Mouse (Mus musculus) embryo, embryonic 9.5 days (tissue): ENCODE measurements around the gene Sh2d1b2.
"Not testable (repeated sequence)": the region's sequence is repeated elsewhere in the genome, so short reads cannot be mapped to it uniquely, and the experiment has no call there.

Experiments
- DNase-seq: peaks from one replicate; pipeline ENCODE4 v3.0.0-alpha.2; 2017; ENCODE audit errors: extremely low spot score

Gene Sh2d1b2

DNA sequence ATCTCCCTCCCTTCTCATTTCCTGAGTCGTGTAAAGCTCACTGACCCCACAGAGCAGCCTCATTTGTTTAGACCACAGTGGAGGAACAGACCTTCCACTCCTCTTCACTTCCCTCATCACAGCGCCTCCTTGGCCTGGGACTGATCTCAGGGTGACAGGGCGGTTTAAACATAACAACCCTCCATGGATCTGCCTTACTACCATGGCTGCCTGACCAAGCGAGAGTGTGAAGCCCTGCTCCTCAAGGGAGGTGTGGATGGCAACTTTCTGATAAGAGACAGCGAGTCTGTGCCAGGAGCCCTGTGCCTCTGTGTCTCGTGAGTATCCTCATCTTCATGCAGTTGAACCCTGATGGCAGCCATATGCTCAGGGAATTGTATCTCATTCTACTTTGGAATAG is at the start of gene Sh2d1b2:
Sh2d1b2 (plus strand) TSS at position 62 of the 400 bp plus-strand sequence.
- DNase-seq: not testable (repeated sequence)

DNA sequence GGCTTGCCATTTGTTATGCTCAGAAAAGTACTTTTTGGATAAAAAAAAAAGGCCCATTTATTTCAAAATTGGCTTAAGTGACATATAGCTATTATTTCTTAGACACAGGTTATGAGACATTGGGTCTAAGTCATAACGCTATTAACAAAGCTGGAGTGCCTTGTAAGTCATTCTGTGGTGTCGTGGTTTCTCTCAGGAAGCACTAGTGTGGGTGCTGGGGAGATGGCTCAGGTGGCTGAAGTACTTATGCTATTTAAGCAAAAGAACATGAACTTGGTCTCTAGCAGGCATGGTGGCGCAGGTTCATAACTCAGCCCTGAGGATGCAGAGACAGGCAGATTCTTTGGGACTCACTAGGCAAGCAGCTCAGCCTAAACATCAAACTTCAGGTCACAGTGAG is 47.4 kb upstream of the Sh2d1b2 start:
- no peak for DNase-seq

GRCm38 (mm10) chr1:170186531-170186930 is 46.0 kb upstream of the Sh2d1b2 start:
- no peak for DNase-seq

DNA sequence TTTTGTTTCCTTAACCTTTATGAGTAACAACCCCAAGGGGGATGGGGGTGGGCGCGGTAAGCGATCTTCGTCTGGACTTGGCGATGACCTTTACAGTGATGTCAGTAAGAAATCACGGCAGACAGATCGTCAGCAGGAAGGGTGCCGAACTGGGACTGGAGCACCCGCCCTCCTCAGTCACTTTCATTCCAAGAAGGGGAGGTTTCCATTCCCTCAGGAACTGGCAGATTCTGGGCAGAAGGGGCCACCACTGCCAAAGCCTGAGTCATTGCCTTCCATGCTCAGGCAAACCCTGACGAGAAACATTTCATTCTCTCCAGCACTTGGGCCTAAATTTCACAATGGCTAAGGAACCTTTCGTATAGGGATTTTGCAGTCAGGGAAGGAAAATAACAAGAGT is 43.9 kb upstream of the Sh2d1b2 start:
- DNase-seq: no peak

DNA sequence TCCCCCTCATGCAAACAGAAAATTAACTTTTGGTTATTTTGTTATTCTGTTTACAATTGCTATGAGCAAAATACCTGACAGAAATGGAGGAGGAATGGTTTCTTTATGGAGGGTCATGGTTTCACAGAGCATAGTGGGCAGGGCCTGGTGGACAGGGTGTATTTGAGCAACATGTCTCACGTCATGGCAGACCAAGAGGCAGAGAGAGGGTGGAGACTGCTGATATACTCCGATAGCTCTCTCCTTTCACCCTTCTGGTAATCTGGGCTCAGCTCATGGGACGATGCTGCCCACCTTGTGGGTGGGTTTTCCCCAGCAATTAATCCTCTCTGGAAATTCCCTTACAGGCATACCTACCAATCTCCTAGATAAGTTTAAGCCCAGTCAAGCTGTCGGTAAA is 42.3 kb upstream of the Sh2d1b2 start:
- no peak for DNase-seq

- DNase-seq: no peak
Measured at GRCm38 (mm10) chr1:170191925-170192324, 40.6 kb upstream of the Sh2d1b2 start.

GRCm38 (mm10) chr1:170196211-170196610 is 36.3 kb upstream of the Sh2d1b2 start:
- no peak for DNase-seq

DNA sequence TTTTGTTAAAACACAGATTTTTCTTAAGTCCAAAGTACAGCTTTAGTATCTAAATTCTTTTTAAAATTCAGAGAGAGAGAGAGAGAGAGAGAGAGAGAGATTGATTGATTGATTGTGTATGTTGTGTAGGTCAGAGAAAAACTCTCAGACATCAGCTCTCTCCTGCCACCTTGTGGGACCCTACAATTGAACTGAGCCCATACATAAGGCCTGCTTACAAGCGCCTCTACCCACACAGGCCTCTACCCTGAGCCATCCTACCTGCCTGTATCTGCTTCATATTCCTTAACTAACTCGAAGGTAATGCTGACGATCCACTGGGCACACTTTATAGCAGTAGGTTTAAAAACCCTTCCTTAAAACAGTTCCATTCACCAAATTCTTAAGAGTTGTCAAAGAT is 32.2 kb upstream of the Sh2d1b2 start:
- DNase-seq: no peak

- no peak for DNase-seq
Measured at GRCm38 (mm10) chr1:170206395-170206794, 26.2 kb upstream of the Sh2d1b2 start.

- DNase-seq: no peak
Measured at GRCm38 (mm10) chr1:170213181-170213879, 19.2 kb upstream of the Sh2d1b2 start.

DNA sequence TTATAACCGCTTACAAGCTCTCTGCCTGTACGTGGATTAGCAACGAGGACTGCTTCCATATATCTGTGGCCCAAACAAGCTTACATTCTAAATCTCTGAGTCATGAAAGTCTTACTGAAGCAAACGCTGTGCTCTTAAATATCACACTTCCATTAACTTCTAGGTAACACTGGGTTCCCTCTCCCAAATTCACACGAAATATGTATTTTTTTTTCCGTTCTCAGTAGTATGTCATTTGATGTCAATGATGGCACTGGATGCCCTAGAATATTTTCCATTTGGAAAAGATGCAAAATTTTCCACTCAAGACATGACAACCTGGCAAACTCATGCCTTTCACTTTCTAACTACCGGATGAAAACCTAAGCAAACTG is 18.2 kb upstream of the Sh2d1b2 start:
- DNase-seq: no peak

DNA sequence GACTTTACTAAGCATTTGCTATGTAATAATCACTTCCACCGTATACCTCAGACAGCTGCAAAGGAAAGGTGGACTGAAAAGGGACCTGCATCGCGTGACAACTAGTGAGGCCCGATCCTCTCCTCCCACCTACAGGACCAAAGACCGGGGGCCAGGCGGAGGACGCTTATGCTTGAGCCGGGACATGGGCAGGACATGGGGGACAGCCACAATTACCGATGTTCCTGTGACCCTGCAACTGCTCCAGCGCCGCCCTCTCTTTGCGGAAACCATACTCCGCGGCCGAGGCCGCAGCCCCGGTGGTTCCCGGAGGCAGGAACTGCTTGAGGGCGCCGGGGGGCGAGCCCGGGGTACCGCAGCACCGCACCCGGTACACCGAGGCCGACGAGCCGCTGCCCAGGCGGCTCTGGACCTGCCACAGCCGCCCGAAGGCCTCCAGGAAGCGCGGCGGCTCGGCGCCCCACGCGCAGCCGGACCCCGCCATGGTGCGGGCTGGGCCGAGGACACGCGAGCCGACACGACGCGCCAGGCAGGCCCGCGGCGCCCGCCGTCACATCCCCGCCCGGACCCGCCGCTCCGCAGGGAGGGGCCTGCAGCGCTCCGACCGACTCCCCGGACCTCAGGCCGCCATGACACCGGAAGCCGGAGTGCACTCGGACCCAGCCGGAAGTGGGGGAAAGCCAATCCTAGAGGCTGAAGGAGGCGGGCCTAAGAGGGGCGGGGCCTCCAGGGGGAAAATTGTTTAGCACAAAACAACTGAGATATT is 17.6 kb upstream of the Sh2d1b2 start, which contains the start of gene Uhmk1:
Uhmk1 (minus strand) TSS at position 641 of the 766 bp plus-strand sequence.
- peak; percentile 89 for DNase-seq

DNA sequence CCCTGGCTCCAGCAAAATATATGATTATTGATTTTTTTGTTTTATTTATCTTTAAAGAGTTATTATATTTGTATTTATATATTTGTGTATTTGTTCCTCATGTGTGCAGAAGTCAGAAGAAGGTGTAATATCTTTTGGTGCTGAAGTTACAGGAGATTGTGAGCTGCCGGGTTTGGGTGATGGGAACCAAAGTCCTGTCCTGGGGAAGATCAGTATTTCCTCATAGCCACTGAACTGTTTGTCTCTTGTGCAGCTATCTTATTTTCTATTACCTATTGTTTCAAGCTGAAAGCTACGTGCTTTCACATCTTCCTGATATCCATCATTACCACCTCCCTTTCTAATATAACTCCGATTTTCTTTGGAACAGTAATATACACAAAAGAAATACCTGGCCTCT is 17.0 kb upstream of the Sh2d1b2 start:
- no peak for DNase-seq

DNA sequence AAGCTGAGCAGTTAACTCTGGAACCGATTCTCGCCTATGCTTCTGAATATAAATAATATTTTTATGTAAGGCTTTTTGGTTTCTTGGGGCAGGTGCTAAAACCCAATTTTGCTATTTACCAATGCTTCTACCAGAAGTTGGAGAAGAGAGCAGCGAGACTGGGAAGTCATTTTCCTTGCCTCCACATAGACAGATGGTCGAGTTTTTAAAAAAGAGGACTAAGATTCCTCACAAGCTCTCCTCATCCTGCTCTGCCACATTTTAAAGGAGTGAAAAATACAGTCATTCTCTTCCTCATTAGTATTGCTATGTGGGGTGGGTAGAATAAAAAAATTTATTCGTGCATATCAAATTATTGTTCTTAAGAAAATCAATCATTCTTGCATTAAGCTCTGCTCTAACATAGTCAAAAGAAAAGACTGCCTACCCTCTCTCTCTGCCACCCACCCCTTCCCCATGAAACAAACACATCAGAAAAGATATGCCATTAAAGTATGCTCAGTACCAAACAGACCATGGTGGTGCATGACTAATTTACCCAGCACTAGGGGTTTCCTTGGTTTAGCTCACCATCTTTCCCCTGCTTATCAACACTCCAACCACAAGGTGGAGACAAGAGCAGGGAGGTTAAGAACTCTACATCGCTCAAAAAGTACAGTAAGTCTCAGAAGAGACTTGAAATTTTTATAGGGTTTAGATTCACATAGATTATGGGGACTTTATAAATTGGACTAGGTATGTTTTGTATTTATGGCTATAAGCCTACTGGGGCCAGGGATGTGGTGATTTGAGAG is 14.3 kb upstream of the Sh2d1b2 start:
- peak; percentile 13 for DNase-seq

DNA sequence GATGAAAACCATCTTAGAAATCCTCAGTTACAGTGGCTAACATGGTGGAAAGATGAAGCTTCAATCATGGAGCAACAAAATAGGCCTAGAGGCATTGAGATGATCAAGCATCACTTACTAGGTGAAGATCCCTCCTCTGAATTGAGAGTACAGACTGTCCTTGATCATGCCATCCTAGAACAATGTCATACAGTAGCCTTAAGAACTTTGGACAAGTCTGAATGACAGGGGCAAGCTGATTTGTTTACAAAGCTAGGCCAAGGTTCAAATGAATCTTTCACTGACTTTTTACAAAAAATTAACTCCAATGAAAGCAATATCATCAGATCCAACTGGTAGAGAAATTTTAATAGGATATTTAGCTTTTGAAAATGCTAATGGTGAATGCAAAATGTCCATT is 12.2 kb upstream of the Sh2d1b2 start:
- no peak for DNase-seq

DNA sequence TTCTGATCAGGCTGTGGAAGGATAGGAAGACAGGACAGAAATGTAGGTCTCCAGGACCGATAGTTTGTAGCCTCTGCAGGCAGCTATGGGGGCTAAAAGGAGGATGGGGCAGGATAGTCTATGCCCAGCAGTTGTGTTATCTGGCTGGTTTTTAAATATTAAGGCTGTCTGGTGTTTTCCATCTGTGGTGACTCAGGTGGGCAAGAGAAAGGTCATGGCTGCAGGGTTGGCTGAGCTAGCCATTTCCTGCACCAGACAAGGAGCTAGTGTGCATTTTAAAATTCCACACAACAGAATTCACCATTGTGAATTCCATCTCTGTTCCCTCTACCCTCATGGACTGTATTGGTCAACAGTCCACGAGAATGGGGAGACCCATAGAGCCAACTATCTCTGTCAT is 9.3 kb upstream of the Sh2d1b2 start:
- no peak for DNase-seq

- DNase-seq: no peak
Measured at GRCm38 (mm10) chr1:170245016-170245415, 12.5 kb downstream of the Sh2d1b2 start.

DNA sequence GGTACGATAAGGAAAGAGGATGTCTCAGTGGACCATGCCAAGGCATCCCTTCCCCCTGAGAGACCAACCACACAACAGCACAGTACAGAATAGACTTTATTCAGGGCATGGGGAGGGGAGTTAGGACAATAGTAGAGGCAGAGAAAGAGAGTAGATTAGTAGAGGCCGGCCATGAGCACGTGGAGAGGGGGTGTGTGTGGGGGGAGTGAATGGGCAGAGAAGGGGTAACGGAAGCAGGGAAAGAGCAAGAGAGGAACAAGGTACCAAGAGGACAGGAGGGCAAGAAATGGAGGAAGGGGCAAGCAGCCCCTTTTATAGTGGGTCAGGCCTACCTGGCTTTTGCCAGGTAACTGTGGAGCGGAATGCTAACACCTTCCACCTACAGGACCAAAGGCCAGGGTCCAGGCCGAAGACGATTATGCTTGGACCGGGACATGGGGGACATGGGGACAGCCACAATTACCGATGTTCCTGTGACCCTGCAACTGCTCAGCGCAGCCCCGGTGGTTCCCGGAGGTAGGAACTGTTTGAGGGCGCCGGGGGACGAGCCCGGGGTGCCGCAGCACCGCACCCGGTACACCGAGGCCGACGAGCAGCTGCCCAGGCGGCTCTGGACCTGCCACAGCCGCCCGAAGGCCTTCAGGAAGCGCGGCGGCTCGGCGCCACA is 22.5 kb downstream of the Sh2d1b2 start:
- no peak for DNase-seq

DNA sequence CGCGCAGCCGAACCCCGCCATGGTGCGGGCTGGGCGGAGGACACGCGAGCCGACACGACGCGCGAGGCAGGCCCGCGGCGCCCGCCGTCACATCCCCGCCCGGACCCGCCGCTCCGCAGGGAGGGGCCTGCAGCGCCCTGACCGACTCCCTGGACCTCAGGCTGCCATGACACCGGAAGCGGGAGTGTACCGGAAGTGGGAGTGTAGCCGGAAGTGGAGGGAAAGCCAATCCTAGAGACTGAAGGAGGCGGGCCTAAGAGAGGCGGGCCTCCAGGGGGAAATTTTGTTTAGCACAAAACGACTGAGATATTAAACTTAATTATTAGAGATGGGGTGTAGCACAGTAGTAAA is 23.0 kb downstream of the Sh2d1b2 start:
- DNase-seq: peak; percentile 80

- DNase-seq: no peak
Measured at GRCm38 (mm10) chr1:170270281-170270680, 37.7 kb downstream of the Sh2d1b2 start.

GRCm38 (mm10) chr1:170270696-170271095 is 38.1 kb downstream of the Sh2d1b2 start:
- DNase-seq: no peak

- DNase-seq: no peak
Measured at GRCm38 (mm10) chr1:170273252-170273651, 40.7 kb downstream of the Sh2d1b2 start.
